Mouse (Mus musculus) neural tube, embryonic 12.5 days (tissue): Measurements from ENCODE around the gene Unc5cl. TPM values are rescaled to one million over a fixed set of nuclear protein-coding genes. Genes with fewer than 3 reads are reported as not detected.

Source experiments
- ATAC-seq: fragments of 200-750 bp; cut with Nextera tagmentation; 2 replicates; pipeline ENCODE4 v1.8.0; 2017; ENCODE audit warnings: low read depth, mild to moderate bottlenecking, moderate TSS enrichment, moderate library complexity; ENCODE audit not compliant: low FRiP score
- H3K27ac ChIP-seq: fragments of 300-500 bp; sonication (generic); 2 replicates; pipeline ENCODE4 v1.5.1; 2016
- H3K27me3 ChIP-seq: fragments of 300-500 bp; sonication (generic); replicated peaks from 2 replicates; pipeline ENCODE4 v1.6.1; 2016; ENCODE audit warnings: mild to moderate bottlenecking
- H3K36me3 ChIP-seq: fragments of 300-500 bp; sonication (generic); 2 replicates; pipeline ENCODE4 v1.6.1; 2016; ENCODE audit warnings: mild to moderate bottlenecking
- H3K4me1 ChIP-seq: fragments of 300-500 bp; sonication (generic); 2 replicates; pipeline ENCODE4 v1.6.1; 2016
- H3K4me2 ChIP-seq: fragments of 300-500 bp; sonication (generic); replicated peaks from 2 replicates; pipeline ENCODE4 v1.6.1; 2016; ENCODE audit warnings: mild to moderate bottlenecking
- H3K4me3 ChIP-seq: fragments of 300-500 bp; sonication (generic); 2 replicates; pipeline ENCODE4 v1.5.1; 2016
- H3K9ac ChIP-seq: fragments of 300-500 bp; sonication (generic); 2 replicates; pipeline ENCODE4 v1.6.1; 2016; ENCODE audit warnings: mild to moderate bottlenecking
- H3K9me3 ChIP-seq: fragments of 300-500 bp; sonication (generic); 2 replicates; pipeline ENCODE4 v1.6.1; 2016; ENCODE audit warnings: mild to moderate bottlenecking
- WGBS: fragments of 180-500 bp; shearing (Covaris S2); methylation state at CpG from one replicate; pipeline ENCODE4 v1.1.7; 2016; 5-methylcytosine and 5-hydroxymethylcytosine counted together
- polyA plus RNA-seq: library from polyadenylated mRNA; unstranded; fragments of >200 nt; fragmentation: Nextera tagmentation; extraction: Ambion mirVana; gene quantifications from 2 replicates; pipeline ENCODE4 v1.2.1, GENCODE M21; 2016

Gene Unc5cl
- polyA plus RNA-seq, 1 experiment from 2014 or later, result not detected

- Histone ChIP-seq H3K4me2 (no peak overlapping the region), H3K36me3 (no peaks in the 10 kb centered on the region), H3K27ac (no peak overlapping the region), H3K9me3 (no peaks in the 10 kb centered on the region), H3K9ac (no peak overlapping the region), H3K27me3 (no peaks in the 10 kb centered on the region), H3K4me1 (no peaks in the 10 kb centered on the region), H3K4me3 (no peak overlapping the region)
- 59% methylated on average over 14 of the region's 14 CpGs for WGBS
- ATAC-seq, result no peak
These were observed 79.4 kb downstream of the Unc5cl start for GRCm38 (mm10) chr17:48533844-48534705.

GRCm38 (mm10) chr17:48538328-48538727, 83.6 kb downstream of the Unc5cl start:
- H3K27ac ChIP-seq, result no peak overlapping the region
- no peaks in the 10 kb centered on the region for H3K36me3 ChIP-seq
- H3K4me3 ChIP-seq, result no peak overlapping the region
- no peak overlapping the region for H3K4me2 ChIP-seq
- no peaks in the 10 kb centered on the region for H3K9me3 ChIP-seq
- ATAC-seq, result no peak
- H3K4me1 ChIP-seq, result no peaks in the 10 kb centered on the region
- 81% methylated on average over 5 of the region's 5 CpGs for WGBS
- H3K9ac ChIP-seq, result no peak overlapping the region
- H3K27me3 ChIP-seq, result no peaks in the 10 kb centered on the region

DNA sequence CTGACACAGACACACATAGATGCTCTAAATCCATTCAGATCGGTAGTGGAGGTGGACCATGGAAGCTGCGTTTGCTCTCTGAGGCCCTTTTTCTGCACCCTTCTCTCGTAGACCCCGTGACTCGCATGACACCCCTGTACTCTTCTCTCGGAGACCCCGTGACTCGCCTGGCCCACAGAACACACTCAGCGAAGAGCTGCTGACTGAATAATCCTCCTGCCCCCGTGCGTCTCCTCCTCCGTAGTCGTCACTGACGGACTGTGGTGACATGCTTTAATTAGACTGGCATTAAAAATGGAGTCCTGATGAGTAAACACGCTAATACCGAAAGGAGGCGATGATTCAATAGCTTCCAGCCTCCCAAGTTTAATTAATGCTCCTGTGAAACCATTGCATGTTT, 84.6 kb downstream of the Unc5cl start:
- Histone ChIP-seq H3K27me3 (no peaks in the 10 kb centered on the region), H3K4me1 (no peaks in the 10 kb centered on the region), H3K36me3 (no peaks in the 10 kb centered on the region), H3K9me3 (no peaks in the 10 kb centered on the region), H3K9ac (no peak overlapping the region), H3K4me3 (no peak overlapping the region), H3K4me2 (no peak overlapping the region), H3K27ac (no peak overlapping the region)
- WGBS, result 93% methylated on average over 17 of the region's 17 CpGs
- no peak for ATAC-seq

DNA sequence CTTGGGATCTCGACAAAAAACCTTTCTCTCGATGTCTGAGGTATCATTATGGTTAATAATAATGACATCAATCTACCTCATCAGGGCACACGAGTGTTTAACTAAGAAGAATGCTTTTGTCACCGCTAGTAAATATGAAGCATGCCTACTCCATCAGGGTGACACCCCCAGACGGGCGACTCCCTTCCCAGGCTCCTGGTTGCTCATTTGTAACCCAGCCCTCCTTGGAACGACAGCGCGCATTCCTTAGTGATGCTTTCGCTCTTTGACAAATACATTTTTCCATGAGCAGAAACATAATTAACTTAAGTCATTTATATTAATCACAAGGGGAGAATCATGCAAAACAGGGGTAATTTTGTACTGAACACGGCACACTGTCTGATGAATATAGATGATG, 88.0 kb downstream of the Unc5cl start:
- Histone ChIP-seq H3K4me2 (no peak overlapping the region), H3K27me3 (no peaks in the 10 kb centered on the region), H3K4me1 (no peaks in the 10 kb centered on the region), H3K27ac (no peak overlapping the region), H3K36me3 (no peaks in the 10 kb centered on the region), H3K4me3 (no peak overlapping the region), H3K9me3 (no peaks in the 10 kb centered on the region), H3K9ac (no peak overlapping the region)
- WGBS, result 84% methylated on average over 11 of the region's 11 CpGs
- no peak for ATAC-seq

- WGBS, result 78% methylated on average over 15 of the region's 15 CpGs
- no peak overlapping the region for H3K4me3 ChIP-seq
- H3K4me1 ChIP-seq, result no peaks in the 10 kb centered on the region
- ATAC-seq, result 0 out of 2 replicates have a peak, but pooled peaks have one; percentile 21
- no peak overlapping the region for H3K9ac ChIP-seq
- H3K4me2 ChIP-seq, result no peak overlapping the region
- H3K36me3 ChIP-seq, result no peaks in the 10 kb centered on the region
- H3K27me3 ChIP-seq, result no peaks in the 10 kb centered on the region
- no peaks in the 10 kb centered on the region for H3K9me3 ChIP-seq
- no peak overlapping the region for H3K27ac ChIP-seq
These were observed 88.6 kb downstream of the Unc5cl start for GRCm38 (mm10) chr17:48543301-48543765.

GRCm38 (mm10) chr17:48544722-48545121, 90.0 kb downstream of the Unc5cl start:
- no peaks in the 10 kb centered on the region for H3K36me3 ChIP-seq
- ATAC-seq, result no peak
- H3K27me3 ChIP-seq, result no peaks in the 10 kb centered on the region
- H3K27ac ChIP-seq, result no peak overlapping the region
- no peak overlapping the region for H3K4me3 ChIP-seq
- 59% methylated on average over 9 of the region's 9 CpGs for WGBS
- H3K4me2 ChIP-seq, result no peak overlapping the region
- no peaks in the 10 kb centered on the region for H3K9me3 ChIP-seq
- H3K4me1 ChIP-seq, result no peaks in the 10 kb centered on the region
- no peak overlapping the region for H3K9ac ChIP-seq

GRCm38 (mm10) chr17:48545223-48545943, 90.7 kb downstream of the Unc5cl start:
- H3K27ac ChIP-seq, result no peak overlapping the region
- no peaks in the 10 kb centered on the region for H3K4me1 ChIP-seq
- no peaks in the 10 kb centered on the region for H3K9me3 ChIP-seq
- 71% methylated on average over 28 of the region's 28 CpGs for WGBS
- no peak overlapping the region for H3K4me3 ChIP-seq
- H3K9ac ChIP-seq, result no peak overlapping the region
- H3K36me3 ChIP-seq, result no peaks in the 10 kb centered on the region
- ATAC-seq, result peak; percentile 77
- H3K27me3 ChIP-seq, result no peaks in the 10 kb centered on the region
- peak overlapping the region; percentile 14; the same call in 1 of the 2 replicates for H3K4me2 ChIP-seq

GRCm38 (mm10) chr17:48546036-48546435, 91.3 kb downstream of the Unc5cl start:
- Histone ChIP-seq H3K4me1 (no peaks in the 10 kb centered on the region), H3K9me3 (no peaks in the 10 kb centered on the region), H3K27ac (no peak overlapping the region), H3K36me3 (no peaks in the 10 kb centered on the region), H3K27me3 (no peaks in the 10 kb centered on the region), H3K4me3 (no peak overlapping the region), H3K4me2 (no peak overlapping the region), H3K9ac (no peak overlapping the region)
- 0 out of 2 replicates have a peak, but pooled peaks have one; percentile 17 for ATAC-seq
- WGBS, result 91% methylated on average over 11 of the region's 11 CpGs

DNA sequence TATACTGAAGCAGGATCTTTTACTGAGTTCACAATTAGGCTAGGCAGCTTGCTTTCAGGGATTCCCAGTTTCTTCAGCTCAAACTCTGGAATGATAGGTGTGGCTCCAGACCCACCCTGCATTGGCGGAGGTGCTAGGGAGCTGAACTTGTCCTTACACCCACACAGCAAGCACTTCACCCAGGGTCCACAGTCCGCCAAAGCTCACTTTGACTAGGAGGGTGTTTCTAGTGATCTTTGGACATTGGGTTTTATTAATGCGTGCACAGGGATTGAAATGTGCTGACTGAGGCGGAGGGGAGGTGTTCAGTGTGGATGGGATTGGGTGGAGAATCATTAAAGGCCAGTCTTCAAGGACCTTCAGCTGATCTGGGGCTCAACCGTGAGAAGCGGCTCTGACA, 93.0 kb downstream of the Unc5cl start:
- WGBS, result 92% methylated on average over 6 of the region's 6 CpGs

DNA sequence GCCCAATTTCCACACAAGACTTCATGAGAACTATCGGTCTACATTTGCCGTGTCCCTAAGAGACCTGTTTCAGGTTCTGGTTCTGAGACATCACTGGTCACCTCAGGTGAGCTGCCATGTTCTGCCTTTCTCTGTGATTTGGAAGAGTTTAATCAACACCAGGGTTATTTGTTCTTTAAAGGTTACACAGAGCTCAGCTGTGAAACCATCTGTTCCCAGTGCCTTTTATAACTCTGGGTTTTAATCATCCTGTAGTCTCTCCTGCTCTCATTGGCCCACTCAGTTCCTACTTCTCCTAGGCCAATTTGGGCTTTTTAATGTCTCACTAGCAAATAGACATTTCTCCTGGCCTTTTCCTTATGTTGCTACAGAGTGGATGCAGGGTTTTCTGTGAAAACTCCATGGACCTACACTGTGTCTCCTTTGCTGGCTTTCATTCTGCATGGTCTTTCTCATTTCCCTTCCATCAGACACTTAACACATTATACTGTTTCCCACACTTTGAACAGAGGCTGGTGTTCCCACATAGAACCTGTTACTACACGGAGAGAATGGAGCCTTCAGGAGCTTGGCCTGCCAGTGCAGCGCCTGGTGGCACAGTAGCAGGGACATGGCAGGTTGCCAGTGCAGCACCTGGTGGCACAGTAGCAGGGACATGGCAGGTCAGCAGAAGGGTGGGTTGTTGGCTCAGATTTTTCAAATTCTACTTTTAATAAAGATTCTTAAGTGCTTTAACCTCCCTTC, 97.3 kb downstream of the Unc5cl start:
- 89% methylated on average over 4 of the region's 4 CpGs for WGBS
- no peak overlapping the region for H3K4me3 ChIP-seq
- H3K4me1 ChIP-seq, result no peaks in the 10 kb centered on the region
- H3K27ac ChIP-seq, result no peak overlapping the region
- H3K9me3 ChIP-seq, result no peaks in the 10 kb centered on the region
- no peaks in the 10 kb centered on the region for H3K36me3 ChIP-seq
- no peak overlapping the region for H3K9ac ChIP-seq
- no peaks in the 10 kb centered on the region for H3K27me3 ChIP-seq
- ATAC-seq, result no peak
- no peak overlapping the region for H3K4me2 ChIP-seq

More for the DNA sequence above, 93.0 kb downstream of the Unc5cl start:
- Histone ChIP-seq H3K9me3 (no peaks in the 10 kb centered on the region), H3K4me2 (no peak overlapping the region), H3K27ac (no peak overlapping the region), H3K4me3 (no peak overlapping the region), H3K36me3 (no peaks in the 10 kb centered on the region), H3K9ac (no peak overlapping the region), H3K27me3 (no peaks in the 10 kb centered on the region), H3K4me1 (no peaks in the 10 kb centered on the region)
- ATAC-seq, result no peak

- H3K27ac ChIP-seq, result no peak overlapping the region
- 88% methylated on average over 3 of the region's 3 CpGs for WGBS
- ATAC-seq, result no peak
These were observed 97.8 kb downstream of the Unc5cl start for GRCm38 (mm10) chr17:48552532-48552915.

More at GRCm38 (mm10) chr17:48552532-48552915, 97.8 kb downstream of the Unc5cl start:
- Histone ChIP-seq H3K9ac (no peak overlapping the region), H3K4me1 (no peaks in the 10 kb centered on the region), H3K27me3 (no peaks in the 10 kb centered on the region), H3K4me3 (no peak overlapping the region), H3K9me3 (no peaks in the 10 kb centered on the region), H3K4me2 (no peak overlapping the region), H3K36me3 (no peaks in the 10 kb centered on the region)
